Mouse (Mus musculus): Measurements from ENCODE around the gene Tas1r1. TPM values are rescaled to one million over a fixed set of nuclear protein-coding genes. Genes with fewer than 3 reads are reported as not detected.
A peak's percentile ranks its signal among the peaks of the same experiment; 100 is the strongest.

Tas1r1 gene
- polyA plus RNA-seq, 1 experiment: not detected

GRCm38 (mm10) chr4:152020024-152020423 is 18.3 kb downstream of the Tas1r1 start:
- peaks cover 16% of the 10 kb centered on the region for H3K4me1 ChIP-seq (ENCODE audit: control insufficient read depth)
- peaks cover 96% of the 10 kb centered on the region for H3K36me3 ChIP-seq (ENCODE audit: control insufficient read depth)
- no peaks in the 10 kb centered on the region for H3K27me3 ChIP-seq (ENCODE audit: control insufficient read depth)
- TF ChIP-seq TAL1 (IDR thresholded peaks at IDR 0.05; ENCODE audit: low read length) (no peak), GATA1 (IDR thresholded peaks at IDR 0.05; ENCODE audit: low read length) (no peak)
- no peaks in the 10 kb centered on the region for H3K9me3 ChIP-seq (ENCODE audit: control insufficient read depth, low read length)
- no peak overlapping the region for H3K4me3 ChIP-seq (replicated peaks)

GRCm38 (mm10) chr4:152019073-152019472 is 19.3 kb downstream of the Tas1r1 start:
- Histone ChIP-seq H3K9me3 (ENCODE audit: control insufficient read depth, low read length) (no peaks in the 10 kb centered on the region), H3K4me3 (replicated peaks) (no peak overlapping the region), H3K27me3 (ENCODE audit: control insufficient read depth) (no peaks in the 10 kb centered on the region), H3K4me1 (ENCODE audit: control insufficient read depth) (peaks cover 9% of the 10 kb centered on the region), H3K36me3 (ENCODE audit: control insufficient read depth) (peaks cover 96% of the 10 kb centered on the region)
- TF ChIP-seq TAL1 (IDR thresholded peaks at IDR 0.05; ENCODE audit: low read length) (no peak), GATA1 (IDR thresholded peaks at IDR 0.05; ENCODE audit: low read length) (no peak)

- H3K4me3 ChIP-seq (replicated peaks): no peak overlapping the region
- no peak for TF ChIP-seq TAL1 (IDR thresholded peaks at IDR 0.05; ENCODE audit: low read length)
- no peak for TF ChIP-seq GATA1 (IDR thresholded peaks at IDR 0.05; ENCODE audit: low read length)
- H3K4me1 ChIP-seq (ENCODE audit: control insufficient read depth): peaks cover 57% of the 10 kb centered on the region
- H3K27me3 ChIP-seq (ENCODE audit: control insufficient read depth): peaks cover 14% of the 10 kb centered on the region
- no peaks in the 10 kb centered on the region for H3K9me3 ChIP-seq (ENCODE audit: control insufficient read depth, low read length)
- peaks cover 68% of the 10 kb centered on the region for H3K36me3 ChIP-seq (ENCODE audit: control insufficient read depth)
Observed at GRCm38 (mm10) chr4:152013036-152013813, 25.1 kb downstream of the Tas1r1 start.

GRCm38 (mm10) chr4:152012109-152012508 is 26.3 kb downstream of the Tas1r1 start:
- TF ChIP-seq GATA1 (IDR thresholded peaks at IDR 0.05; ENCODE audit: low read length) (no peak), TAL1 (IDR thresholded peaks at IDR 0.05; ENCODE audit: low read length) (no peak)
- Histone ChIP-seq H3K4me3 (replicated peaks) (no peak overlapping the region), H3K4me1 (ENCODE audit: control insufficient read depth) (peaks cover 64% of the 10 kb centered on the region), H3K36me3 (ENCODE audit: control insufficient read depth) (peaks cover 58% of the 10 kb centered on the region), H3K9me3 (ENCODE audit: control insufficient read depth, low read length) (no peaks in the 10 kb centered on the region), H3K27me3 (ENCODE audit: control insufficient read depth) (peaks cover 25% of the 10 kb centered on the region)

GRCm38 (mm10) chr4:152011171-152011760 is 27.1 kb downstream of the Tas1r1 start:
- H3K9me3 ChIP-seq (ENCODE audit: control insufficient read depth, low read length): no peaks in the 10 kb centered on the region
- peaks cover 64% of the 10 kb centered on the region for H3K4me1 ChIP-seq (ENCODE audit: control insufficient read depth)
- H3K36me3 ChIP-seq (ENCODE audit: control insufficient read depth): peaks cover 50% of the 10 kb centered on the region
- TF ChIP-seq TAL1 (IDR thresholded peaks at IDR 0.05; ENCODE audit: low read length) (no peak), GATA1 (IDR thresholded peaks at IDR 0.05; ENCODE audit: low read length) (no peak)
- peak overlapping the region; percentile 84 for H3K4me3 ChIP-seq (replicated peaks)
- H3K27me3 ChIP-seq (ENCODE audit: control insufficient read depth): peaks cover 34% of the 10 kb centered on the region

GRCm38 (mm10) chr4:152010707-152011134 is 27.6 kb downstream of the Tas1r1 start:
- peak overlapping the region; percentile 84 for H3K4me3 ChIP-seq (replicated peaks)

GRCm38 (mm10) chr4:152010091-152010706 is 28.2 kb downstream of the Tas1r1 start:
- TF ChIP-seq GATA1 (IDR thresholded peaks at IDR 0.05; ENCODE audit: low read length) (no peak), TAL1 (IDR thresholded peaks at IDR 0.05; ENCODE audit: low read length) (no peak)
- H3K4me1 ChIP-seq (ENCODE audit: control insufficient read depth): peaks cover 66% of the 10 kb centered on the region

More at GRCm38 (mm10) chr4:152010707-152011134, 27.6 kb downstream of the Tas1r1 start:
- Histone ChIP-seq H3K27me3 (ENCODE audit: control insufficient read depth) (peaks cover 34% of the 10 kb centered on the region), H3K36me3 (ENCODE audit: control insufficient read depth) (peaks cover 44% of the 10 kb centered on the region), H3K4me1 (ENCODE audit: control insufficient read depth) (peaks cover 64% of the 10 kb centered on the region), H3K9me3 (ENCODE audit: control insufficient read depth, low read length) (no peaks in the 10 kb centered on the region)
- TF ChIP-seq TAL1 (IDR thresholded peaks at IDR 0.05; ENCODE audit: low read length) (0 out of 3 replicates have a peak, but pooled peaks have one; percentile 19), GATA1 (IDR thresholded peaks at IDR 0.05; ENCODE audit: low read length) (no peak)

GRCm38 (mm10) chr4:152009076-152010051 is 29.0 kb downstream of the Tas1r1 start:
- Histone ChIP-seq H3K4me3 (replicated peaks) (peak overlapping the region; percentile 84), H3K4me1 (ENCODE audit: control insufficient read depth) (peaks cover 66% of the 10 kb centered on the region), H3K36me3 (ENCODE audit: control insufficient read depth) (peaks cover 31% of the 10 kb centered on the region), H3K27me3 (ENCODE audit: control insufficient read depth) (peaks cover 34% of the 10 kb centered on the region), H3K9me3 (ENCODE audit: control insufficient read depth, low read length) (peaks cover 2% of the 10 kb centered on the region; the same call in 1 of the 2 replicates)
- TF ChIP-seq TAL1 (IDR thresholded peaks at IDR 0.05; ENCODE audit: low read length) (no peak), GATA1 (IDR thresholded peaks at IDR 0.05; ENCODE audit: low read length) (no peak)

More at GRCm38 (mm10) chr4:152010091-152010706, 28.2 kb downstream of the Tas1r1 start:
- Histone ChIP-seq H3K27me3 (ENCODE audit: control insufficient read depth) (peaks cover 34% of the 10 kb centered on the region), H3K4me3 (replicated peaks) (peak overlapping the region; percentile 84), H3K36me3 (ENCODE audit: control insufficient read depth) (peaks cover 39% of the 10 kb centered on the region), H3K9me3 (ENCODE audit: control insufficient read depth, low read length) (no peaks in the 10 kb centered on the region)

Data from erythroblast, embryonic 14.5 days (primary cell).